Mouse (Mus musculus) CD8-positive naive resting alpha-beta T cell, adult 2 months (primary cell): ENCODE data around the gene Slit3.

Experiments used
- DNase-seq, 2 experiments: peaks; one replicate each; pipeline ENCODE4 v3.0.0; 2022; ENCODE audit warnings: low read depth in 2 of 2, low spot score in 2 of 2

Gene Slit3

DNA sequence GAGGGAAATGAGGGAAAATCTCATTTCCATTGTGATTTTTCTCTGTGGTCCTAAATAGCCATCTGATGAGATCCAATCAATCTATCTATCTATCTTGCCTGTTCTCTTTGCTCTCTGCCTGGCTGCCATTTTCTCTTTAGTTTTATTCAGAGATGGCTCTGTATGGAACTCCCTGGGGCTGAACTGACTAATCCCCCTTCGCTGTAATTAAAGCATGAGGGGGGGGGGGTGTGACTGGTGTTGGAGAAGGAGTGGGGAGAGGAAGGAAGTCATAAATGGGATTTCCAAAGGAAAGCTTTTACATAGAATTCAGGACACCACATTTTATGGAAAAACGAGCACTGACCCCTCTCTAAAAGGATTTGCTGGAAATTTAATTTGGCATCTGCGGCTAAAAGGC is 445.7 kb downstream of the Slit3 start:
- no peak for DNase-seq

- DNase-seq: no peak
Measured at GRCm38 (mm10) chr11:35569126-35569916, 448.3 kb downstream of the Slit3 start.

DNA sequence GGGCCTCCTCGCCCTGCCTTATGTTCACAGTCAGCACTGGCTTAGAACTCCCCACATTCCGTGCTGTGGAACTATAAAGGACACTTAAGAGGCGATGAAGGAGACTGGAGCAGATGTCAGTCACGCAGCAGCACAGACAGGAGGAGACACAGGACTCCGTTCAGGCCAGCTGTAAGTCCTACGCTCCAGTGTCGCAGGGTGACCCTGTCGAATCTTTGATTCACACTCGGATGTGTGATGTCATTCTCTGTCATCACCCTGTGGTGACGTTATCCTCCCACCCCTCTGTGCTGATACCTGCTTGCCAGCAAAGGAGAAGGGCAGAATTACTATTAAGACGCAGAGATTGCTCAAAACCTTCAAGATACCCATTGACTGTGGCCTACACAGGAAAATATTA is 448.9 kb downstream of the Slit3 start:
- DNase-seq: no peak

DNA sequence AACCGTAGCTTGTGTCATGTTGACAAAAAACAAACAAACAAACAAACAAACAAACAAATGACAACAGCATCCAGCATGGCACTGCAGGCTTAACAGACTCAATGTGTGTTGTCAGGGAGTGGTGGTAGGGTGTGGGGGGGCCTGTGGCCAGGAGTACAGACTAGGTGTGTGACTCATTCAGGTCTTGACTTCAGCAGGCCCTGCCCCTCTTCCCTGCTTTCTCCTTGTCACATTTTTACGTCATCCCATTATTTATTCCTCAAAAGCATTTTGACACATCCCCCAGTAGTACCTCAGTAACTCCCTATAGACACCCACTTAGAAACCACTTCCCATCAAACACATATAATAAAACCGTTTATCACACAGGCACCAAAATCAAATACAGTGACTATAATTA is 450.9 kb downstream of the Slit3 start:
- no peak for DNase-seq

- DNase-seq: no peak
Measured at GRCm38 (mm10) chr11:35578796-35579195, 457.8 kb downstream of the Slit3 start.

DNA sequence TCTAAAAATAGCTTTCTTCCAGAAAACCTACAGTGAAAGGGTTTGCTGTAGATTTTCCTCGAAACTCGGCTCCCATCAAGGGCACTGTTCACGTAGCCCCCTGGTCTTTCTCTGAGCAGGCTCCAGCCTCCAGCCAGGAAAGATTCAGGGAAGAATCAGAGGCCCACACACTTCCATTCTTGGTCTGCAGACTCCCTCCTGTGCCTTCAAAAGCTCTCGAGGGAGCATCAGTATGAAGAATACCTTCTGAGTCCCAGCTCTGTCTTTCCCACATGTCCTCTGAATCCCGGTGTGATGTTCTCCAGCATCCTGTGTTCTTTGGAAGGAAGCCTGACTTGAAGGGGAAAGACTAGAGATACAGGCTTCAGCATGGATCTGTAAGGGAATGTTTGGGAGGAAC is 461.6 kb downstream of the Slit3 start:
- DNase-seq: no peak

GRCm38 (mm10) chr11:35583633-35584032 is 462.6 kb downstream of the Slit3 start:
- no peak for DNase-seq

- no peak for DNase-seq
Measured at GRCm38 (mm10) chr11:35587174-35587959, 466.3 kb downstream of the Slit3 start.

DNA sequence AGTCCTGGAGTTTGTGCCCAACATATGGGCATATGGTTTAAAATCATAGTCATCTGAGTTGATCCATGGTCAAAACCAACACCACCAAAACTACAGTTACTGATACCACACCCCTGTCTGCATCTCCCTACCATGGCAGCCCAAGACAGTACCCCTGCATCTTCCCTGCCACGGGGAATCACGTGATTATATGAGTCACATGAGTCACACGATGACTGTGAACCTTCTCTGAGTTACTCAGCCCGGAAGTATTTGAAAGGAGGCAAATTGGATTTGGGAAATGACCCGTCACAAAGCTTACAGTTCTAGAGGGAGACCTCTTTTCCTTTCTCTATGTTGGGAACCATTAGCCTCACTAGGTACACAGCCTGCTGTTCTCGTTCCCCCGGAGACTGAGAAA is 468.9 kb downstream of the Slit3 start:
- DNase-seq: no peak

GRCm38 (mm10) chr11:35593146-35594034 is 472.4 kb downstream of the Slit3 start:
- DNase-seq: no peak

DNA sequence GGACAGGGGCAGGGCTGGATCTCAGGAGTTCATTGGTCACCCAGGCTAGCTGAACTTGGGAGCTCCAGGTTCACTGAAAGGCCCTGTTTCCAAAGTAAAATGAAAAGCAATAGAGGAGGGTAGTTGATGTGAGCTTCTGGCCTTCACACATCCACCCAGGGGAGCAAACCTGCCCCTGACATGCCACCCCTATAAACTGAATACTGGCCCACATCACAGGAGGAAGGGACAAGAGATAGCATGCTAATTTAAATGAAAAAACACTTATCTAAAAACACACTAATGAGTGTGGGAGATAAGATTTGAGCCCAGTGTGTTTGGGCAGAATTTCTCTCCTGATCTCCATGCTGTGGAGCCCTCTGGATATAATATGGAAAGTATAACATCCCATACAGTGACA is 475.0 kb downstream of the Slit3 start:
- DNase-seq: no peak

- no peak for DNase-seq
Measured at GRCm38 (mm10) chr11:35597882-35598281, 476.9 kb downstream of the Slit3 start.

- no peak for DNase-seq
Measured at GRCm38 (mm10) chr11:35598732-35599131, 477.7 kb downstream of the Slit3 start.

GRCm38 (mm10) chr11:35601652-35602240 is 480.7 kb downstream of the Slit3 start:
- no peak for DNase-seq

GRCm38 (mm10) chr11:35602586-35602985 is 481.6 kb downstream of the Slit3 start:
- no peak for DNase-seq

- DNase-seq: no peak
Measured at GRCm38 (mm10) chr11:35603946-35604345, 482.9 kb downstream of the Slit3 start.

DNA sequence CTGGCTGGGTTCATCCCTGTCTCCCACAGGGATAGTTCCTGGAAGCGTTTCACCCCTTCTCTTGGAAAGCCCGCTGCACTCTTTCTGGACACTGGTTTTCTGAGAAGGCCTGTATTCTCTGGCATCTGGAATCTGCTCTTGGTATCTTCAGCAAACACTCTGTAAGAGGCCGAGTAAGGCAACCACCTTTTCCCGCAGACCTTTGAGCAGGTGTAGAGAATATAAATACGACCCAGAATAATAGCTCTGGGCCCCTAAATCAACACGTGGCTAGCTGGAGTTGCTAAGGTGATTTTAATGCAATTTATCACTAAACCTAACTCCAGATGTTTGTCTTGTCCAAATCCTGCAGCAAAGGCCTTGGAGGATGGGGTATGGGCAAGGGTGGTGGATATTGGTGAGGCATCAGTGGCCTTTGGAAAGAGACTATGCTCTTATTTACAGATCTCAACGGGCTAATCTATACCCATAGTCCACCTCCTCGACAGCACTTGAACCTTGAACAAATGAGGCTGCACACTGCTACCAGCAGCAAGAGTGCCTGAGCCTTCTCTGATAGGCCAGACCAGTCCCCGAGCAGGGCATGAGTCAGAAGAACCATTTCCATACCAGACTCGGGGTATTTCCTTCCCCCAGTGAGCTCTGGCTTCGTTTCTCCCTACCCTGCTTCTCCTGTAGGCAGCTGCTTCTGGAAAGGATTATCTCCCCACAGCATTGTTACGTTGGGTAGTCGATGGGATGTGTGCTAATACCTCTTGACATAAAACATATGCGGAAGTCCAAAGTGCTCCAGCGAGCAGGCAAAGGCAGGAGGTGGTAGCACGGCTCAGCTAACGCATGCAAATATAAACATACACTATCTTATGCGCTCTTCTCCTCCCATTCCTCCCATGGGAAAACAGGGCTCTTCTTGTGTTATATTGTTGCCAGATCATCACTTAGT is 484.1 kb downstream of the Slit3 start:
- DNase-seq: no peak

DNA sequence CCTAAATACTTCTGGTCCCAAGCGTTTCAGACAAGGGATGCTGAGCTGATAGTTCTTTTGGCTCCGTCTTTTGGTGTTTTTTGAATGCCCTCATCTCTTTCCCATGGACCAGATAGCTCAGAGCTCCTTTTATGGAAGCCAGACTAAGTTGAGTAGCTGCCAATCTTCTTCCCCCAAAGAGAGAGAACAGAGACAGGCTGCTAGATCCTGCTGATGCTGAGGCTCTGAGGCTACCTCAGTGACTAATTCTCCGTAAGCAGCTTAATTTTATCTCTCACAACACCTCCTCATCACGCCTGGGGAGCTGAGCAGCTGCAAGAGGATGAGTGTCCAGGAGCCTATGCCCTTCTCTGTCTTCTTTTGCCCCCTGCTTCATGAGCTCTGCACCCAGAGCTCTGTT is 486.2 kb downstream of the Slit3 start:
- no peak for DNase-seq

GRCm38 (mm10) chr11:35608794-35609193 is 487.8 kb downstream of the Slit3 start:
- DNase-seq: no peak
